Mouse (Mus musculus) heart, postnatal 25 days (tissue): ENCODE results near the gene Kmt2c. TPM values are rescaled to one million over a fixed set of nuclear protein-coding genes. Genes with fewer than 3 reads are reported as not detected.
A peak's percentile ranks its signal among the peaks of the same experiment; 100 is the strongest.

Source experiments
- DNase-seq: peaks from one replicate; pipeline ENCODE4 v3.0.0; 2022; ENCODE audit warnings: low spot score
- intact Hi-C: fragments of 180-260 bp; cut with DNase I; formaldehyde crosslinking; loops from one replicate; pipeline ENCODE4 v1.15.1; 2025
- total RNA-seq, 2 experiments: library from RNA; stranded (reverse); gene quantifications; 2 replicates each; pipeline ENCODE4 v1.2.3; 2021

The Kmt2c gene
- total RNA-seq, 2 experiments from 2014 or later, result 38.4 to 45.5 TPM

DNA sequence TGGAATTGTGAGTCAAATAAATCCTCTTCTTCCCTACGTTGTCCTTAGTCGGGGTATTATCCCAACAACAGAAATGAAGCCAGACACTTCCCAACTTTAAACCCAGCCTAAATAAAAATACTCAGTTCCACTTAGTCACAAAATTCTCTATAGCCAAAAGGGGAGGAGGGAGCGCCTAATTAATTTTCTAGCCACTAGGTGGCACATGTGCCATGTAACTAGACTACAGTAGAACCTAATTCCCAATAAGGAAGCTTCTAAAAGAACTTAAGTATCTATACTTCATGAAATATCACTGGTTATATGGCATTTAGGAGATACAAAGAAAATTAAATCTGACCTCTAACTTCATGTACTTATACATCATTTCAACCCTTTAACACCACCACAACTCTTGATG lies 78.0 kb downstream of the Kmt2c start:
- intact Hi-C loops, result loop anchor here (1.0 to 5.0 kb wide), 2 partner anchors 314 to 412 kb away; no protein-coding TSS in a partner anchor
- peak; percentile 7 for DNase-seq

DNA sequence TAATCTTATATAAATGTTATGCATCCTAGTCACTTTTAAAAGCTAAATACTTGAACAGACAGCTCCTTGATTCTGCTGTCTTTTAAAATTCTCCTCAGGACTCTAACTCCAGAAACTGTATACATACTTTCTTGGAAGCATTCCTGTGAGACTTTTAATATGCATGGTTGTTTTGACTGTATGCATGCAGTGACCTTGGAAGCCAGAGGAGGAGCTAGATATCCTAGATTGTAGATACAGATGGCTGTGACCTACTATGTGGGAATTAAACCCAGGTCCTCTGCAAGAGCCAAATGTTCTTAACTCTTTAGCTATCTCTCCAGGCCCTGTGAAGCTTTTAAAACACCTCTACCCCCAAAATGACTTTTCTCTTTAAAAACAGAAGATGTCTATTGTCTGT lies 83.2 kb downstream of the Kmt2c start:
- DNase-seq, result no peak
- intact Hi-C loops, result no loop called here

DNA sequence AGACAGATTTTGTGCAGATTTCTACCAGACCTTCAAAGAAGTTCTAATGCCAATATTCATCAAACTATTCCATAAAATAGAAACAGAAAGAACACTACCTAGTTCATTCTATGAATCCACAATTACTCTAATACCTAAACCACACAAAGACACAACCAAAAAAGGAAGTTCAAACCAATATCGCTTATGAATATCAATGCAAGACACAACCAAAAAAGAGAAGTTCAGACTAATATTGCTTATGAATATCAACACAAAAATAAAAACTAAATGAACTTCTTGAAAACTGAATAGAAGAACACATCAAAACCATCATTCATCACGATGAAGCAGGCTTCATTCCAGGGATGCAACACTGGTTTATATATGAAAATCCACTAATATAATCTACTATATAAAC lies 101.9 kb downstream of the Kmt2c start:
- DNase-seq, result no peak
- intact Hi-C loops, result no loop called here

DNA sequence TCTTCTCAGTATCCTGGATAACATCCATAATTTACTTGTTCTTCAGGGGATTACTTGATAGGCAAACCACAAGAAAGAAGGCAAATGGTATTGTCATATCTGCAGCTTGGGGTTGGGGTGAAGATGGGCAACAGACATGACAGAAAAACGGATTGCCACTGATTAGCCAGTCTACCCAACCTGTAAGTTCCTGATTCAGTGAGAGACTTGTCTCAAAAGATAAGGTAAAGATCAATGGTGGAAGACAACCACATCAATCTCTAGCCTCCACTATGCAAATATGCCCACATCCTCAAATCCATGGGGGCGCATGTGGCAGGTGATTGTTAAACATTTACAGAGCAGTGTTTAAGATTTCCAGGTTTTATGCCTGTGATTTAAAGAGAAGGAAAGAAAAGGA lies 105.9 kb downstream of the Kmt2c start:
- no peak for DNase-seq
- intact Hi-C loops, result no loop called here

- no peak for DNase-seq
- intact Hi-C loops, result no loop called here
These were observed 115.0 kb downstream of the Kmt2c start for GRCm38 (mm10) chr5:25383581-25383980.

DNA sequence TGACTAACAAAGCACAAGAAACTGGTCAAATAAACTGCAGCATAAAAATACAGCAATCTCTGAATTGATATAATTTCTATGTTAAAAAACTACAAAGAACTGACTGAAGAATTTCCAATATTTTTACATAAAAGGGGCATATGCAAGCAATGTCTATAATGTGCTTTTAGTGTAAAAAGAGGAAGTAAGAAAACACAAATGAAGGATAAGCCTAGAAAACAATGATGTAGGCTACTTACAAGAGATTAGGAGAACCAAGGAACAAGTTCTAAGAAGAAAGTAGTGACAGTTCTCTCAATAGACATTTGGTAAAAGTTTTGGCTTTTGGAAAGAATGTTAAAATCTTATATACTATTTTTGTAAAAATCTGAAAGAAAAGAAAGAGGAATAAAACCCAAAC lies 119.4 kb downstream of the Kmt2c start:
- intact Hi-C loops, result no loop called here
- no peak for DNase-seq

DNA sequence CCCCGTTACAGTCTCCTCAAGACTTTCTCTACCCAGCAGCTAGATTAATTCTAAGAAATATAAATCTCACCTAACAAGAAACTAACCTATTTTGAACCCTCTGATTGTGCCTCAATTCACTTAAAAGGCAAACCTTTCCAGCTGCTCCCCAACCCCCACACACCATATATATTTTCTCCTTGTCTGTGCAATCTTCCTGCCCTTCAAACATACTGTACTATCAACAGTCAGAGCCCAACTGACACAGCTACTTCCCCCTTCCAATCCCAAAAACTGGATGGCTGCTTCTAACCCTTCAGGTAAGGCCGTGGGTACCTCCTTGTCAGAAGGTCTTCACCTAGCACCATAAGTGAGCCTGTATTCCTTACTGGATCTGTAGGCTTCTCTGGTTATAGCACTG lies 130.2 kb downstream of the Kmt2c start:
- intact Hi-C loops, result no loop called here
- DNase-seq, result no peak

DNA sequence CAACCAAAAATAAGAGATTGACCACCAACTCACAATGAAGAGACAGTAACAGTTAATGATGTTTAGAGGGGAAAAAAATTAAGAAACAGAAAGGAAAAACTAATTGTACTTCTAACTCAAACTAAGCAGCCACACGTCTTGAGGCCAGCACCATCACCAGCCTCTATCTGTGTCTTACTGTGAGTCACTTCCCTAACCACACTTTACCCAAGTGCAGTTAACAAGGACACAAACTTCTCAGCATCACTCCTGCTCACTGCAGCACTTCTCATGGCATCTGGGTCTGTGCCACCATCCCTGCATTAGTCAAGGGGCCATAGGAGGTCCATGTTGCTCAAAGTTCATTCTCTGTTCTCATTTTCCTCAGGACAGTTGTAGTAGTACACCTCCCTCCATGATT lies 131.5 kb downstream of the Kmt2c start:
- intact Hi-C loops, result no loop called here
- DNase-seq, result no peak

DNA sequence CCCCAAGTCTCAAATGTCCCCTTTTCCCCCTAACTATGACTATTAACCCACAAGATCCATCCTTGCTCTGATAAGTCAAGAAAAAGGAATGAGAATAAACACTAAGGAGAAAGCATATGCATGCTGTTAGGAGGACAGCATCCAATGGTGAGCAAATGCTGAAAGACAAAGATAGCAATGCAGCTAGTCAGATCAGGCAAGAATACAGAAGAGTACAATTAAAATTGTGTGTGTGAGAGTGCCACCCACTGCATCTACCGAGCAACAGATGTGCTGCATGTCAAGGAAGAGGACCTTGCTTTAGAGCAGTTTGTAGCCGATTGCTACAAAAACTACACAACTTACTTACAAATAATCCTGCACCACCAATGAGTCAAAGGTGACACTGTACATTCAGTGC lies 145.1 kb downstream of the Kmt2c start:
- no peak for DNase-seq
- intact Hi-C loops, result no loop called here

GRCm38 (mm10) chr5:25331322-25331721 lies 167.3 kb downstream of the Kmt2c start:
- intact Hi-C loops, result no loop called here
- DNase-seq, result no peak

DNA sequence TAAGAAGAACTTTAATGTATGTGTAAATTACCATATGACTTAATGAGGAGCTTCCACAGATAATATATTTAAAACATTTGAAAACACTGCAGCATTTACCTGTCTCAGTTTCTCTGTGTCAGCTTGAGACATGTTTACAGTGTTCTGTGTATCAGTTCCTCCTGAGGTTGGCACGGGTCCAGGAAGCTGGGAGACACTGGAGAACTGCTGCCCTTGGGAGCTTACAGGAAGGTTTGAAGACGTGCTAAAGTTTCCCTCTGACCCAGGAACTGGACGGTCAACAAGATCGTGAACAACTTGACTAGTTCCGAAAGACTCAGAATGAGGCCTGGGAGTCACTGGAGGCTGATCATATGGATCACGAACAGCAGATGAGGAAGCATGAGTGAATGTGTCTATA lies 184.7 kb downstream of the Kmt2c start:
- intact Hi-C loops, result no loop called here
- DNase-seq, result no peak

DNA sequence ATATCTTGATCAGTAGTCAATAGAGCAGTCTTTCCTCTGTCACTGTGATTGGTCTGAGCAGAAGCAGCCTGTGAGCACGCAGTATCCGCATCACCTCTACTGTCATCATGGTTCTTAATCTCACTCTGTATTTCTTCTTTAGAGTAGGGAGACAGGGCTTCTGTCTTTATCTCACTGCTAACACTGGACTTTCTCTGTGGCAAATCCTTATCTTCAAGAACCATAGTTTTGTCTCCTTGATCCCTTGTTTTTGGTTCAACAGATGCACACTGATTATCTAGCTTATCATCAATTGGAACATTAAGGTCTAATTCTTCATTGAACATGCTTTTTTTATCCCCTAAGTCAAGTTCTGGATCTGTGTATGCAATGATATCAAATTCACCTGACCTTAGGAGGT lies 188.4 kb downstream of the Kmt2c start:
- intact Hi-C loops, result no loop called here
- DNase-seq, result no peak

DNA sequence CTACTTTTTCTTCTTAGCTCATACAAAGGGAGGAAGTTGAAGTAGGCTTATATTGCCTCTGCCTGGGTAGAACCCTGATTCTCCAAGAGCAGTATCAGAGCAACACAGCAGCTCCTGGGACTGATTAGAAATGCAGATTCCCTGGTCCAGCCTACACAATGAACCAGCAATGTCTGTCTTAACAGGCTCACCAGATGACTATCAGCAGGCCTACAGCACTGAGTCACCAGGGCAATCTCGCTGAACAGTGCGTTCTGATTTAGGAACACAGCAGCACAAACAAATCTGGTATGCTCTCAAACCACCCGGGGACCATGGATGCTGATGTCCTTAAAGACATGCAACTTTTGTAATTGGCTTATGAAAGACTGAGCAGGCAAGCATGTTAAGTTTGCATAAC lies 201.8 kb downstream of the Kmt2c start:
- DNase-seq, result no peak
- intact Hi-C loops, result no loop called here

- intact Hi-C loops, result no loop called here
- no peak for DNase-seq
These were observed 214.6 kb downstream of the Kmt2c start for GRCm38 (mm10) chr5:25283988-25284387.

GRCm38 (mm10) chr5:25276365-25276764 lies 222.2 kb downstream of the Kmt2c start:
- DNase-seq, result no peak
- intact Hi-C loops, result no loop called here

DNA sequence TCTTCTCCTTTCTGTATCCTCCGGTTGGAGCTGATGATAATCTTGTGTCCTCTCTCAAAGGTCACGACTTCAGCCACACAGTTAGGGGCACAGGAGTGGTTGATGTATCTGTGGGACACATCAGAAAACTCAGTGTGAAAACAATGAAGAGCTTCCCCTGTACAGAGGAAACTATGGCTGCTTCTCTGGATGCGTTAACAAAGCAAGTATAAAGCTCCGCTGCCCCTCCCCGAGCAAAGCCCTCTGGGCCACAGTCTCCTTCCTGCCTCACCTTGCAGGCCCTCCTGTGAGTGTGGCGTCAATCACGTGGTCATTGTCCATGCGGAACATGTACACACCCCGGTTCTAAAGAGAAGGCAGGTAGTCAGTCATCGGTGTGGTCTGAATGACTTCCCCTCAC lies 223.0 kb downstream of the Kmt2c start:
- intact Hi-C loops, result no loop called here
- DNase-seq, result no peak

DNA sequence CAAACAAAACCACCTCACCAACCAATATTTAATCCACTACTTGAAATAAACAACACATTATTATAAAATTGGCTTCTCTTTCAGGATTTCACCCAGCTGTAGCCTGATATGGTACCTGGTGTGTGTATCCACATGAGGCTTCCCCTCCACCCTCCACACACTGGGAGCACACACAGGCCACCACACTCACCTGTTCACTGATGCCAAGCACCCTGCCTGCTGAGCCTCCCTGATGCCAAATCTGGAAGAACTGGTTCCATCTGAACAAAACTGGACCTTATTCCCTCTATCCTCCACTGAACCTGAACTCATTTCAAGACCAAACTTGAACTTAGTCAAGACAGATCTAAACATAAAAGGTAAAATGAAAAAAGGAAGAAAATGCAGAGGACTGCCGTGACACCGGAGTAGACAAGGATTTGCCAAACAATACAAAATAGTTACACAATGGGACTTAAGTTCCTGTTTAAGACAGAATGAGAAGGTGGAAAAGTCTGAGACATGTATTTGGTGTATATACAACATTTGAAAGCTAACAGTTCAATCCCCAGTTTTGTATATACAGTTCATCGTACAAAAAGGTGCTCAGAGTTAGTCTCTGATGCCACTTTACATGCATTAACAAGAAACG lies 230.2 kb downstream of the Kmt2c start:
- intact Hi-C loops, result no loop called here
- DNase-seq, result no peak

DNA sequence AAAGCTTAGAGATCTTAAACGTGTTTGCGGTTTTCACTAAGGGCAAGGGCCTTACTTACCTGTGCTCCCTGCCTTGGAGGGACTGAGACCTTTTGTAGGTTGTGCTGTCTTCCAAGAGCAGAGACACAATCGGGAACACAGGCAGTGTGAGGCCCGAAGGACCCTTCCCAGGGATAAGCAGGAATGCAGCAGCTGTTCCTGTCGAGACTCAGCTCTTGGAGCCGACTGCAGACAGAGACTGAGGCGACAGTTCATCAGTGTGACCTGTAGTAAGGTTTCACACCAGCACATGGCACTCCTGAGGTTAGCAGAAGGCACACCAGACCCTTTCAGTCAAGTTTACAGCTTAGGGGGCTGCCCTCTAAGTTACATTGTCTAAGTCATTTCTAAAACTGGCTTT lies 236.3 kb downstream of the Kmt2c start:
- DNase-seq, result no peak
- intact Hi-C loops, result no loop called here

DNA sequence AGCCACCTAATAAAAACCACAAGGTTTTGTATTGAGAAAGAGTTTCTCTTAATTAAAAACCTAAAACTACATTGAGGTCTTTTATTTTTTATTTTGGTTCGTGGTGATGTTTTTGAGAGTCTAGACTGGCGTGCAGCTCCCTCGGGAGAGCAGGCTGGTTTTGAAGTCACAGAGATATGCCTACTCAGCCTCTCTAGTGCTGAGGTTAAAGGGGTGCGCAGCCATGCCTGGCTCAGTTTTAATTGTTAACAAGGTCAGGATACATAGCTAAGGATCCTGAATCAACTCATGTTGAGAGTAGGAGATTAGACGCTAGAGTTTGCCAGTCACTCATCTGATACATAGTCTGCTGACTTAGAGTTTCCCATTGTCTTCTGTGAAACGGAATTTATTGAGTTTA lies 237.1 kb downstream of the Kmt2c start:
- intact Hi-C loops, result no loop called here
- no peak for DNase-seq

GRCm38 (mm10) chr5:25256686-25257085 lies 241.9 kb downstream of the Kmt2c start:
- intact Hi-C loops, result no loop called here
- DNase-seq, result no peak

DNA sequence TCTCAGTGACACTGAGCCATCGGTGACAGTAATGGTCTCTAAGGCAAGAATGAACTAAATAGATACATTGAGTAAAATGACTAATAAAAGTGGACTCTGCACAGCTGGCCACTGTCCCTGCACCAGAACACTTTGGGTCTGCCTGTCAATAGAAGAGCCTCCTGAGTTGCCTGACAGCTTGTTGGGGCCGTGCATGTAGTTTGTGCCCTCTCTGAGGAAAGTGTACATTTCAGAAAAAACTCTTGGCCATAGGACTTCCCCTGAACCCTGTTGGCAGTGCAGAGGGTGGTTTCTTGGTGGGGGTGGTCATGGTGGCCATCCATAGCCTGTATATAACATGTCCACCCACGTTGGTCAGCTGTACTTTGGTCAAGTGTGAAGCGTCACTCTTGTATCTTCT lies 244.1 kb downstream of the Kmt2c start:
- intact Hi-C loops, result no loop called here

DNA sequence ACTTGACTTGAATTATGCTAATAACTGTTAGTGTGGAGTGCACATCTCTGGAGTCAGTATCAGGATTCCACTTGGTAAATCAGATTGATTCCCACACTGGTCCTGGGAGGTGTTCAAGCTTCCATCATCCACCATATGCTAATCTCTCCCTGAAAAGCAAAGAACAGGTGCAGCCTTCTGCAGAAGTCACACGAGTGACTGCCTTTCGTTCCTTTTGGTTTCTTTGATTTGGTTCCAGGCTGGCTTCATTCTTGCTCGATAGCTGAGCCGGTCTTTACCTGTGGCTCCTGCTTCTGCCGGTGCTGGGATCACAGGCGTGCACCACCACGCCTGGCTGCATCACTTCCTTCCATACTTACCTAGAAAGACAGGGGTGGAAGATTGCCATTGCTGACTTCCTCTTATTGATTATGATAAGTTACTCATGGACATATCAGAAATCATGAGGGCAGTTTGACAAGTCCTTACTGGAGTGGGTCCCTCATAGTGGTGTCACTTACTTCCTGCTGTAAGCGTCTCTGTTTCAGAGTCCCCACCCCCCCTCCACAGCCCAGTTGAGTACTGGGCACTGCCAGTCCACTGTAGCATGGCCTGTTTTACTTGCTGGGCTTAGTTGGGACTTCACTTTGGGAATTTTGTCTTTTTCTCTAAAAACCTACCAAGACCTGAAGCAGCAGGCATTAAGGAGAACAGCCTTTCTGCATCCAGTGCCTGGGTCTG lies 245.6 kb downstream of the Kmt2c start:
- intact Hi-C loops, result no loop called here
- no peak for DNase-seq

More for the DNA sequence above, 244.1 kb downstream of the Kmt2c start:
- DNase-seq, result no peak
